Mouse (Mus musculus): ENCODE results near the gene Gm5108. TPM values are rescaled to one million over a fixed set of nuclear protein-coding genes. Genes with fewer than 3 reads are reported as not detected.

The Gm5108 gene
- not detected in 2 replicates for polyA plus RNA-seq (2015; fragmentation: Nextera tagmentation; extraction: Ambion mirVana)

DNA sequence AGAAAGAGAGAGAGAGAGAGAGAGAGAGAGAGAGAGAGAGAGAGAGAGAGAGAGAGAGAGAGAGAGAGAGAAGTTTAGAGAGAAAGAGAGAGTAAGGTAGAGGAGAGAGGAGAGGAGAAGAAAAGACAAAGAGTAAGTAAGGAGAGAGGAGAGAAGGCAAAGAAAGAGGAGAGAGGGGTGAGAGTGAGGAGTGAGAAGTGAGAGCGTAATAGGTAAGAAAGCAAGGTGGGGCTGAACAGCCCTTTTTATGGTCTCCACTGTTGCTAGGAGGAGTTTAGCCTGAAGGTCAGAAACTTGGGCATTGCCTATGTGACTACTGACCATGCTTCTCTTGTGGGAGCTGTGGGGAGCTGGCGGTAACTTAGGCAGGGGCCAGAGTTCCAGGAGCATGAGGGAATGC lies at the start of gene Gm5108:
Gene Gm5108 (plus strand): TSS at position 301 of the 400 bp plus-strand sequence.
- H3K9me3 ChIP-seq = no peaks in the 10 kb centered on the region
- H3K9ac ChIP-seq = no peak within 1 kb of the TSS
- H3K4me3 ChIP-seq = no peak within 1 kb of the TSS
- 79% methylated on average over 2 of the region's 2 CpGs for WGBS
- no peak for ATAC-seq (ENCODE audit: low FRiP score, low read depth)
- H3K27ac ChIP-seq = no peak within 1 kb of the TSS
- H3K4me2 ChIP-seq (replicated peaks) = no peak within 1 kb of the TSS
- no peaks in the 10 kb centered on the region for H3K4me1 ChIP-seq
- no peaks in the 10 kb centered on the region for H3K36me3 ChIP-seq
- no peaks in the 10 kb centered on the region for H3K27me3 ChIP-seq

- WGBS = 93% methylated on average over 1 of the region's 1 CpGs
Measured at GRCm38 (mm10) chr5:67898921-67899320, 42.5 kb upstream of the Gm5108 start.

DNA sequence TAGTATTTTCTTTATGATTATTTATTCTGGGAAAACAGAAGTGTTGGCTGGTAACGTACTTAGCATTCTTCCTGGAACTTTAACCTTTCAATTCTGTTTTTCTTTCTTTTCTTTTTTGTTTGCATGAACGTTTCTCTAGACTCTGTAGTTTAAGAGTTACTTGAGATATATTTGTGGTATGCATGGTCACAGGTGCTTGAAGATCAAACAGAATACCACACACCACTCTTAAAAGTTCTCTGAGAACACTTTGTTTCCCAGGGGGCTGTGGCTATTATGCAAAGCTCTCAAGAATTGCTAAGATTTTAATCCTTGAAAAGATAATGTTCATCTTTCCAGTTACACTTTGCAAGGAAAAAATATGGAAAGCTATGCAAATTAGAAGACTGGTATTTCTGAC lies 36.9 kb upstream of the Gm5108 start:
- Histone ChIP-seq H3K9ac (no peak overlapping the region), H3K27me3 (no peaks in the 10 kb centered on the region), H3K4me2 (replicated peaks) (no peak overlapping the region), H3K9me3 (no peaks in the 10 kb centered on the region), H3K4me3 (no peak overlapping the region), H3K4me1 (no peaks in the 10 kb centered on the region), H3K27ac (no peak overlapping the region), H3K36me3 (no peaks in the 10 kb centered on the region)
- ATAC-seq (ENCODE audit: low FRiP score, low read depth) = no peak
- WGBS = 69% methylated on average over 2 of the region's 2 CpGs

More at GRCm38 (mm10) chr5:67898921-67899320, 42.5 kb upstream of the Gm5108 start:
- no peaks in the 10 kb centered on the region for H3K27me3 ChIP-seq
- no peak overlapping the region for H3K9ac ChIP-seq
- H3K4me3 ChIP-seq = no peak overlapping the region
- no peak overlapping the region for H3K27ac ChIP-seq
- no peaks in the 10 kb centered on the region for H3K9me3 ChIP-seq
- H3K4me2 ChIP-seq (replicated peaks) = no peak overlapping the region
- ATAC-seq (ENCODE audit: low FRiP score, low read depth) = no peak
- no peaks in the 10 kb centered on the region for H3K4me1 ChIP-seq
- no peaks in the 10 kb centered on the region for H3K36me3 ChIP-seq

- Histone ChIP-seq H3K9ac (no peak overlapping the region), H3K36me3 (no peaks in the 10 kb centered on the region), H3K4me2 (replicated peaks) (no peak overlapping the region), H3K4me1 (no peaks in the 10 kb centered on the region), H3K9me3 (no peaks in the 10 kb centered on the region), H3K27me3 (no peaks in the 10 kb centered on the region), H3K27ac (no peak overlapping the region), H3K4me3 (no peak overlapping the region)
- 42% methylated on average over 4 of the region's 4 CpGs for WGBS
- ATAC-seq (ENCODE audit: low FRiP score, low read depth) = no peak
Measured at GRCm38 (mm10) chr5:67930584-67930983, 10.9 kb upstream of the Gm5108 start.

DNA sequence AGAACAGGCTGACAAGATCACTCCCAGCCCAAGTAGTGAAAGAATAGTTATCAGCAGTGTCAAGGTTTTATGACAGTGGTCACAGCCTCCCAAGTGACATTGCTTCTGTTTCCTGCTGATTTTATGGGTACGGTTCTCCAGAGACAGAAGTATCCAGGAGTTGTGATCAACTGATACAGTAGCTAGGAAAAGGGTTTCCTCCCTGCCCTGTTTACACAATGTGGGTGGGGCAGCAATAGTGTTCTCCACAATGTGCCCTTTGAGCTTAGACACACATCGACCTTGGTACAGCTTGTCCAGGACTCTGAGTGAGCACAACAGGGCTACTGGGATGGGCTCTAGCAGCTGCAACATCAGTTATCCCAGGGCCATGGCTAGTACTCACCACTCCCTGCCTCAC lies 9.8 kb upstream of the Gm5108 start:
- H3K36me3 ChIP-seq = no peaks in the 10 kb centered on the region
- no peak overlapping the region for H3K9ac ChIP-seq
- no peaks in the 10 kb centered on the region for H3K9me3 ChIP-seq
- no peaks in the 10 kb centered on the region for H3K27me3 ChIP-seq
- H3K4me2 ChIP-seq (replicated peaks) = no peak overlapping the region
- 43% methylated on average over 2 of the region's 2 CpGs for WGBS
- H3K4me1 ChIP-seq = no peaks in the 10 kb centered on the region
- no peak overlapping the region for H3K4me3 ChIP-seq
- no peak overlapping the region for H3K27ac ChIP-seq
- ATAC-seq (ENCODE audit: low FRiP score, low read depth) = no peak

DNA sequence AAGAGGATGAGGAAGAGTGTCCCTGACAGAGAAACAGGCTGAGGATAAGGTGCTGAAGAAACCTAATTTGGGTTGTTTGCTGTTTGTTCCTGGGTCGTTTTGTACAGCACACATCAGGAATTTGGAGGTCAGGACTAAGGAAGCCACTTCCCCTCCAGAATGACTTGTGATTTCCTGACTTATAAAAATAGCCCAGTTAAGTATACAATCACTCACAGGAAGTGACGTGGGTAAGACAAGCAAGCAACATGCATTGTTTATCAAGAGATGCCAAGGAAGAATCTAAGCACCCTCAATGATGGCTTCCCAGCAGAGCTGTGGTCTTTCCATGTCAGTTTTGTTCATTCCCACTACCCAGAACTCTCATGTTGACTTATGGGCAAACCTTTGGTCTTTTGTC lies 1.7 kb downstream of the Gm5108 start:
- Histone ChIP-seq H3K4me2 (replicated peaks) (no peak overlapping the region), H3K36me3 (no peaks in the 10 kb centered on the region), H3K4me3 (no peak overlapping the region), H3K9me3 (no peaks in the 10 kb centered on the region), H3K27ac (no peak overlapping the region), H3K4me1 (no peaks in the 10 kb centered on the region), H3K27me3 (no peaks in the 10 kb centered on the region), H3K9ac (no peak overlapping the region)
- WGBS = 59% methylated on average over 2 of the region's 2 CpGs
- ATAC-seq (ENCODE audit: low FRiP score, low read depth) = no peak

DNA sequence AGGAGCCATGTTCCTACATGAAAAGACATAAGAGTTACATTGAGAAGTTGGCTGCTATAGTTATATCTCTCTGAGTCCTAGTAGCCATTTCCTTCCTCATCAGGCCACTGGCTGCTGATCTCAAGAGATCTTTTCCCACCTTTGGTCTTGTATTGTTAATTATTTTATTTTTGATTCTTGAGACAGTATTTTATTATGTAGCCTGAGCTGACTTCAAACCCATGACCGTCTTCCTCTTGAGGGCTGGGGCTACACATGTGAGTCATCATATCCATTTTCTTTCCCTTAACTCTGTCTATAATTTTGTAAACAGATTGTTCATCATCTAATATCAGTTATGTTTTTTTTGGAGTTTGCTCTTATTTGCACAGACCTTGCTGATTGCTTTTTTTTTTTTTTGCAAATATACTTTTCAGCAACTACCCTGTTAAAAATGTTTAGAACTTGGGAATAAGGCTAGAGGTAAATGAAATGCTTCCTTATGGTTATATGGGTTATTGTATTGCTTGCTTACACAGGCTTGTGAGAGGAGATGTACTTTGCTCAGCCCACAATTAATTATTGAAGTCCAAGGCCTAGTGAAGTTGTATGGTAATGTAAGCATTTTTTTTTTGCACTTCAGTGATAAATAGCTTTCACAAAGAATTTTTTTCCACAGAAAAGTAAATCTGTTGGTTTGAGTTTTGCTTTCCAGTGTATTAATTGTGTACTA lies 2.8 kb downstream of the Gm5108 start:
- no peak overlapping the region for H3K4me3 ChIP-seq
- H3K4me2 ChIP-seq (replicated peaks) = no peak overlapping the region
- WGBS = 92% methylated on average over 1 of the region's 1 CpGs
- no peak overlapping the region for H3K27ac ChIP-seq
- no peaks in the 10 kb centered on the region for H3K36me3 ChIP-seq
- no peaks in the 10 kb centered on the region for H3K9me3 ChIP-seq
- no peaks in the 10 kb centered on the region for H3K4me1 ChIP-seq
- H3K27me3 ChIP-seq = no peaks in the 10 kb centered on the region
- H3K9ac ChIP-seq = no peak overlapping the region
- no peak for ATAC-seq (ENCODE audit: low FRiP score, low read depth)

DNA sequence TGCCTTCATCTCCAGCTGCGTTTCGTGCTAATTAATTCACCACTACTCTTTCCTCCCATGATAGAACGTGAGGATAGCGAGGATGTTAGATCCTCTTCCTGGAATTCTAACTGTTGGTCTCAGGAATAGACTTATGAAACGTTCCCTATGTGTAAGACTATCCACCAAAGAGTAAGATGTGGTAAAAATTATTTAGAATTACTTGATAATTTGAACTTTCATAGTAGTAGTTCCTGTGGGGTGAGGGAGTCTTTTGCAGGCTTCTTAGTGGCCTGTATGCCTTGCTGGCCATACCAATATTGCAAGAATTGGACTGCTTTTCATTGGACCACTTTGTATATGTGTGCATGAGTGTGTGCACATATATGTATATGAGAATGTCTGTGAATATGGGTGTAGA lies 4.9 kb downstream of the Gm5108 start, which contains the start of gene Gm21905:
Gene Gm21905 (minus strand): TSS at position 101 of the 400 bp plus-strand sequence.
- H3K4me1 ChIP-seq = no peaks in the 10 kb centered on the region
- ATAC-seq (ENCODE audit: low FRiP score, low read depth) = no peak
- H3K9ac ChIP-seq = no peak within 1 kb of the TSS
- H3K27ac ChIP-seq = no peak within 1 kb of the TSS
- H3K4me3 ChIP-seq = no peak within 1 kb of the TSS
- no peak within 1 kb of the TSS for H3K4me2 ChIP-seq (replicated peaks)
- WGBS = 83% methylated on average over 5 of the region's 5 CpGs
- H3K9me3 ChIP-seq = no peaks in the 10 kb centered on the region
- no peaks in the 10 kb centered on the region for H3K27me3 ChIP-seq
- H3K36me3 ChIP-seq = no peaks in the 10 kb centered on the region

- ATAC-seq (ENCODE audit: low FRiP score, low read depth) = no peak
- H3K27ac ChIP-seq = no peak overlapping the region
- no peaks in the 10 kb centered on the region for H3K9me3 ChIP-seq
- H3K9ac ChIP-seq = no peak overlapping the region
- no peaks in the 10 kb centered on the region for H3K27me3 ChIP-seq
- H3K4me2 ChIP-seq (replicated peaks) = no peak overlapping the region
- no peak overlapping the region for H3K4me3 ChIP-seq
- no peaks in the 10 kb centered on the region for H3K36me3 ChIP-seq
- H3K4me1 ChIP-seq = no peaks in the 10 kb centered on the region
Measured at GRCm38 (mm10) chr5:67947006-67947405, 5.5 kb downstream of the Gm5108 start.

DNA sequence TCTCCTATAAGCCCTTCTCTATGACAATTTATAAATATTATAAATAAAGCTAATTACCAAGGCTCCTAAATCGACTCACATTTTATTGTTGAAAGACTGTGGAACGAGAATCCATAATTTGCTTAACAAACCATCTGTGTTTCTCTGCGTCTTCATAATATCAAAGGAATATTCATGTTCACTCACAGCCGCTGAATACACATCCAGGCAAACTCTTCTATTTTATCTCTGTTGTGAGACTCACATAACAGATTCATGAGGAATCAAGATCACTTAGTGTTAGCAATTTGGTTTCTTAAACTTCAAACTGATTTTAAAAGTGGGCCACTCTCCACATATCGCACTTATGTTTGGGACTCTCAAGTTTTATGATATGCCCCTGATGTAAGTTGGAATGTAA lies 6.6 kb downstream of the Gm5108 start:
- H3K9ac ChIP-seq = no peak overlapping the region
- no peak overlapping the region for H3K4me2 ChIP-seq (replicated peaks)
- H3K27me3 ChIP-seq = no peaks in the 10 kb centered on the region
- ATAC-seq (ENCODE audit: low FRiP score, low read depth) = no peak
- H3K4me3 ChIP-seq = no peak overlapping the region
- no peaks in the 10 kb centered on the region for H3K4me1 ChIP-seq
- no peaks in the 10 kb centered on the region for H3K9me3 ChIP-seq
- H3K27ac ChIP-seq = no peak overlapping the region
- WGBS = 92% methylated on average over 5 of the region's 5 CpGs
- no peaks in the 10 kb centered on the region for H3K36me3 ChIP-seq

DNA sequence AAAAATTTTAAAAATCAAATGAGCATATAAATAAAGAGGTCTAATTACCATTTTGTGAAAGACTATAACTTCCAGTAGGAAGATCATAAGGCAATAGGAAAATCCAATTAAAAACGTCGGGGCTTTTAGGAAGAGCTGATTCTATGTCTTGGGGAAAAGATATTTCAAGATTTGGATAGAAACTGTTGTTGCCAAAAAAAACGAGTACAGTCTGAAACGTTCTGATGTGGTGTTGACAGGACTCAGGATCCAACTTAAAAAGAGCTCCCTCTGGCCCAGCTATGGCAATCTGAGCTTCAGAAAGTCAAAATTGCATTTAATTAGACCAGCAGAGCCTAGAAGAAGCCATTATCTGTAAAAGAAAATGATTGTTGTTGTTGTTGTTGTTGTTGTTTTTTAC lies 12.6 kb downstream of the Gm5108 start:
- no peak for ATAC-seq (ENCODE audit: low FRiP score, low read depth)
- H3K9me3 ChIP-seq = no peaks in the 10 kb centered on the region
- 77% methylated on average over 4 of the region's 4 CpGs for WGBS

DNA sequence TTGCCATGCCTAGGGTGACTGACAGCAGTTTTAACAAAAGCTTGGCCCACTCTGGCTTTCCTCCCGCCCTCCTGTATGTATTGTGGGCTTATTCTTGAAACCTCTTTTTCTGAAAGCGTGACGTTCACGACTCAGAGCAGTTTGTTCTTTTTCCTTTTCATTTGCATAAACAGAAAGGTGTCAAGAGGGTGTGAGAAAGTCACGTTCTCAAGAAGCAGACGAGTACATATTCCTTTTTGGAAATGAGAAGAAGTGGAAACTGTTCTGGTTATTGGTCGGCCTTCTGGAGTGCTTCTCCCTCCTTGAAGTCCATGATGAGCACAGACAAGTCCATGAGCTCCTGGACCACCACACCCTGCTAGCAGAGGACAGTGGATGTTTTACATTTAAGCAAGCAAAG lies 14.0 kb downstream of the Gm5108 start:
- no peak for ATAC-seq (ENCODE audit: low FRiP score, low read depth)
- no peak overlapping the region for H3K4me2 ChIP-seq (replicated peaks)
- no peak overlapping the region for H3K9ac ChIP-seq
- H3K4me3 ChIP-seq = no peak overlapping the region
- no peaks in the 10 kb centered on the region for H3K36me3 ChIP-seq
- no peaks in the 10 kb centered on the region for H3K4me1 ChIP-seq
- no peak overlapping the region for H3K27ac ChIP-seq
- no peaks in the 10 kb centered on the region for H3K9me3 ChIP-seq
- WGBS = 83% methylated on average over 7 of the region's 7 CpGs
- H3K27me3 ChIP-seq = no peaks in the 10 kb centered on the region

More for the DNA sequence above, 12.6 kb downstream of the Gm5108 start:
- H3K4me1 ChIP-seq = no peaks in the 10 kb centered on the region
- no peak overlapping the region for H3K4me3 ChIP-seq
- H3K4me2 ChIP-seq (replicated peaks) = no peak overlapping the region
- no peaks in the 10 kb centered on the region for H3K27me3 ChIP-seq
- H3K9ac ChIP-seq = no peak overlapping the region
- no peak overlapping the region for H3K27ac ChIP-seq
- no peaks in the 10 kb centered on the region for H3K36me3 ChIP-seq

Measured in limb, embryonic 13.5 days (tissue).